Mouse (Mus musculus) lung, postnatal 0 days (tissue): ENCODE measurements around the gene Stfa3. TPM values are rescaled to one million over a fixed set of nuclear protein-coding genes. Genes with fewer than 3 reads are reported as not detected.

Experiments
- ATAC-seq: fragments of 200-750 bp; cut with Nextera tagmentation; 2 replicates; pipeline ENCODE4 v1.8.0; 2017; ENCODE audit warnings: moderate library complexity
- DNase-seq: peaks from one replicate; pipeline ENCODE4 v3.0.0-alpha.2; 2016; ENCODE audit warnings: low spot score
- H3K27ac ChIP-seq: fragments of 300-500 bp; sonication (generic); 2 replicates; pipeline ENCODE4 v1.5.1; 2014; ENCODE audit warnings: antibody characterized with exemption, mild to moderate bottlenecking, low read length, mixed read lengths
- H3K27me3 ChIP-seq: fragments of 300-500 bp; sonication (generic); replicated peaks from 2 replicates; pipeline ENCODE4 v1.6.1; 2014; ENCODE audit warnings: low read length, mixed read lengths; ENCODE audit not compliant: insufficient read depth
- H3K36me3 ChIP-seq: fragments of 300-500 bp; sonication (generic); 2 replicates; pipeline ENCODE4 v1.6.1; 2014; ENCODE audit warnings: low read length, mixed read lengths; ENCODE audit not compliant: insufficient read depth
- H3K4me1 ChIP-seq: fragments of 300-500 bp; sonication (generic); 2 replicates; pipeline ENCODE4 v1.6.1; 2014; ENCODE audit warnings: antibody characterized with exemption, low read depth, low read length, mixed read lengths; ENCODE audit not compliant: insufficient read depth
- H3K4me2 ChIP-seq: fragments of 300-500 bp; sonication (generic); replicated peaks from 2 replicates; pipeline ENCODE4 v1.6.1; 2014; ENCODE audit warnings: low read depth, mild to moderate bottlenecking, low read length, moderate library complexity, mixed read lengths
- H3K4me3 ChIP-seq: fragments of 300-500 bp; sonication (generic); 2 replicates; pipeline ENCODE4 v1.5.1; 2014; ENCODE audit warnings: low read depth, low read length
- H3K9ac ChIP-seq: fragments of 300-500 bp; sonication (generic); replicated peaks from 2 replicates; pipeline ENCODE4 v1.6.1; 2014; ENCODE audit warnings: low read depth, mild to moderate bottlenecking
- H3K9me3 ChIP-seq: fragments of 300-500 bp; sonication (generic); 2 replicates; pipeline ENCODE4 v1.6.1; 2016; ENCODE audit warnings: low read length, mixed read lengths
- CTCF ChIP-seq: IDR thresholded peaks from 2 replicates; pipeline ENCODE4 v1.5.1; 2016; ENCODE audit warnings: antibody characterized with exemption, mild to moderate bottlenecking
- EP300 ChIP-seq: IDR thresholded peaks from 2 replicates; pipeline ENCODE4 v1.6.1; 2016; ENCODE audit warnings: antibody characterized with exemption, mild to moderate bottlenecking, control low read depth
- WGBS: fragments of 180-500 bp; shearing (Covaris S2); extraction: QIAGEN DNeasy Blood & Tissue Kit; methylation state at CpG from one replicate; pipeline ENCODE4 v1.1.7; 2014; 5-methylcytosine and 5-hydroxymethylcytosine counted together
- polyA plus RNA-seq: library from polyadenylated mRNA; unstranded; fragments of >200 nt; fragmentation: Nextera tagmentation; extraction: Ambion mirVana; gene quantifications from 2 replicates; pipeline ENCODE4 v1.2.1, GENCODE M21; 2015

The Stfa3 gene
- polyA plus RNA-seq, 1 experiment from 2014 or later, result 14.5 TPM

DNA sequence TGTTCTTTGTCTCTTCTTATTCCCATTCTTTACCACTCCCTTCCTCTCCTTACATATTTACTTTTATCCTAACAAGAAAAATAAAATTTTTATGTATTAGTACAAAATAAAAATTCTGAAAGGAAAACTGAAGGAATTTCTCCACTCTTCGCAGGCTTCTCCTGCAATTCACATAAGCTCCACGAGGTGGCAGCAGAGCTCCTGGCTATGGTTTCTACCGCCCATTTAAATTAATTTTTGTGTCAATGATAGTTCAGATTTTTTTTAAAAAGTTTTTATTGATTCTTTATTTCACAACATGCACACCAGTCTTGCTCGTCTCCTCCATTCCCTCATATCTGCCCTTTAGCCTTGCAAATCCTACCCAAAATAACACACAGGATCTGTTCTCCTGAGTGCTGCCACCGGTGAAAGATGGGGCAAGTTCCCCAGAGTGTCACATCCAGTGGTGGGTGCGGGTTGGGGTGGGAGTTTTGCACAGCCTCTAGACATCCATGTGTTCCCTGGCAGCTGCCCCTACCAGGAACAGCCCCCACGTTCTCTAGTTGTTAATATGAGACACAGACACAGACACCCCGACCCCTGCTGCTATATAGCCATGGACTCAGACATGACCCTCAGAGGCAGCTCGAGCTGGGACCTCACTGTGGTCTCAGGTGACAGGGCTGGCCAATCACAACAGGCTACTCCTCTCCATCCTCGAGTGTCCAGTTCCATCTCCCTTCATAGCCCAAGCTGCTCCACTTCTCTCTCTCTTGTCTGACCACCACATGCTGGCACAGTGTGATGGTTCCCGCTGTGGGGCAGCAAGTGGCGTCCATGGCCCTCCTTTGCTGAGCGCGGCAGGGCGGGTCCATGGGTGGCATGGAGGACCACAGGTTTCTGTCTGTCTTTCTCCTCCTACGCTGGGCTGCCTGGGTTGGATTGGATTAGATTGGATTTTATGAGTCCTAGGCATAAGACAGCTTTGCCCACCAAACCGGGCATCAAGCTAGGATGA, 18.3 kb upstream of the Stfa3 start:
- 47% methylated on average over 17 of the region's 17 CpGs for WGBS
- ATAC-seq, result no peak
- no peak overlapping the region for H3K27ac ChIP-seq
- peak; percentile 50 for DNase-seq
- no peaks in the 10 kb centered on the region for H3K4me1 ChIP-seq
- H3K4me2 ChIP-seq, result no peak overlapping the region
- H3K4me3 ChIP-seq, result no peak overlapping the region
- peak; percentile 80 for TF ChIP-seq CTCF
- no peak for TF ChIP-seq EP300
- no peaks in the 10 kb centered on the region for H3K9me3 ChIP-seq
- no peaks in the 10 kb centered on the region for H3K27me3 ChIP-seq
- no peaks in the 10 kb centered on the region for H3K36me3 ChIP-seq
- no peak overlapping the region for H3K9ac ChIP-seq

GRCm38 (mm10) chr16:36471066-36471633, 16.0 kb upstream of the Stfa3 start:
- no peaks in the 10 kb centered on the region for H3K9me3 ChIP-seq
- H3K4me1 ChIP-seq, result no peaks in the 10 kb centered on the region
- H3K4me2 ChIP-seq, result no peak overlapping the region
- no peak overlapping the region for H3K27ac ChIP-seq
- H3K27me3 ChIP-seq, result no peaks in the 10 kb centered on the region
- no peak for ATAC-seq
- H3K36me3 ChIP-seq, result no peaks in the 10 kb centered on the region
- no peak overlapping the region for H3K4me3 ChIP-seq
- no peak for TF ChIP-seq EP300
- no peak for TF ChIP-seq CTCF
- DNase-seq, result no peak
- H3K9ac ChIP-seq, result no peak overlapping the region
- 55% methylated on average over 13 of the region's 13 CpGs for WGBS

DNA sequence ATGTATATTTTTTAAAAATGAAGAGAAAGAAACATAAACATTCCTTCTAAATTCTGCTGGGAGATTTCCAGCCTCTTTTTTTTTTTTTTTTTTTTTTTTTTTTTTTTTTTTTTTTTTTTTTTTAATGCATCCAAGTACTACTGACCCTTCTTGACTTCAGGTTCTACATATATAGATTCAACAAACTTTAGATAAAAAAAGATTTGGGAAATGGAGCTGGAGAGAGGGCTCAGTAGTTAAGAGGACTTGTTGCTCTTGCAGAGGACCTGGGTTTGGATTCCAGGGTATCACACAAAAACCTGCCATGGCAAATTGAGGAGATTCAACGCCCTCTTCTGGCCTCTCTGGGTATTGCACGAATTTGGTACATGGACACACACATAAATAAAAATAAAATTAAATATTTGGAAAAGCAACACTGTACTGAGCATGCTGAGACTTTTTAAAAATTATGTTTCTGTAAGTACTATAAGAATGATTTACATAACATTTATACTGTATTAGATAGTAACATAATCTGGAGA, 14.8 kb upstream of the Stfa3 start:
- DNase-seq (no peak), ATAC-seq (no peak)

DNA sequence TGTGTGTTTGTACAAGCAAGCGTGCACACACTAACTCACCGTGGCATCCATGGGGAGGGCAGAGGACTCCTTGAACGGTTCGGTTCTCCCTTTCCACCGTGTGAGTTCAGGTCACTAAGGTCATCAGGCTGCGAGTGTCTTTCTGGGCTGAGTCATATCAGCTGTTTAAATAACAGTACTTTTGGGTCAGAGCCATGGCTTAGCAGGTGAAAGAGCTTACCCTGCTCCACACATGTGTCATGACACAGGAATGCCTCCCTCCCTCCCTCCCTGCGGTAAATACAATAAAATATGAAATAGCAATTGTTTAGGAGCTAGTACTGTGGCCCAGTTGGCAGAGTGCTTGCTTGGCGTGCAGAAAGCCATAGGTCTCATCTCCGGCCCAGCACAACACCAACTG, 14.2 kb upstream of the Stfa3 start:
- Histone ChIP-seq H3K27ac (no peak overlapping the region), H3K4me2 (no peak overlapping the region), H3K4me1 (no peaks in the 10 kb centered on the region), H3K27me3 (no peaks in the 10 kb centered on the region), H3K4me3 (no peak overlapping the region), H3K9ac (no peak overlapping the region), H3K9me3 (no peaks in the 10 kb centered on the region), H3K36me3 (no peaks in the 10 kb centered on the region)
- TF ChIP-seq CTCF (no peak), EP300 (no peak)
- peak; percentile 33; the same call in 1 of the 2 replicates for ATAC-seq
- DNase-seq, result peak; percentile 28
- WGBS, result 68% methylated on average over 9 of the region's 9 CpGs

More for the DNA sequence above, 14.8 kb upstream of the Stfa3 start:
- no peaks in the 10 kb centered on the region for H3K4me1 ChIP-seq
- no peak overlapping the region for H3K4me2 ChIP-seq
- H3K36me3 ChIP-seq, result no peaks in the 10 kb centered on the region
- TF ChIP-seq EP300 (no peak), CTCF (peak; percentile 37)
- H3K27me3 ChIP-seq, result no peaks in the 10 kb centered on the region
- H3K9ac ChIP-seq, result no peak overlapping the region
- no peak overlapping the region for H3K4me3 ChIP-seq
- no peaks in the 10 kb centered on the region for H3K9me3 ChIP-seq
- H3K27ac ChIP-seq, result no peak overlapping the region
- WGBS, result 6% methylated on average over 2 of the region's 2 CpGs

GRCm38 (mm10) chr16:36468862-36469261, 13.7 kb upstream of the Stfa3 start:
- DNase-seq, result no peak
- Histone ChIP-seq H3K36me3 (no peaks in the 10 kb centered on the region), H3K4me2 (no peak overlapping the region), H3K9me3 (no peaks in the 10 kb centered on the region), H3K27ac (no peak overlapping the region), H3K4me3 (no peak overlapping the region), H3K27me3 (no peaks in the 10 kb centered on the region), H3K4me1 (no peaks in the 10 kb centered on the region), H3K9ac (no peak overlapping the region)
- 65% methylated on average over 4 of the region's 4 CpGs for WGBS
- TF ChIP-seq EP300 (no peak), CTCF (peak; percentile 43)
- ATAC-seq, result no peak

GRCm38 (mm10) chr16:36467936-36468335, 12.7 kb upstream of the Stfa3 start:
- no peaks in the 10 kb centered on the region for H3K4me1 ChIP-seq
- no peaks in the 10 kb centered on the region for H3K27me3 ChIP-seq
- no peak overlapping the region for H3K4me3 ChIP-seq
- no peak overlapping the region for H3K27ac ChIP-seq
- DNase-seq (no peak), ATAC-seq (no peak)
- WGBS, result 61% methylated on average over 2 of the region's 2 CpGs
- H3K36me3 ChIP-seq, result no peaks in the 10 kb centered on the region
- TF ChIP-seq EP300 (no peak), CTCF (no peak)
- no peak overlapping the region for H3K9ac ChIP-seq
- no peak overlapping the region for H3K4me2 ChIP-seq
- no peaks in the 10 kb centered on the region for H3K9me3 ChIP-seq
